Mouse (Mus musculus) ES-Bruce4 (cell line): Measurements from ENCODE around the gene Apba1.

Experiments used
- CTCF ChIP-seq: IDR thresholded peaks from one replicate; pipeline ENCODE4 v1.8.1; 2011; ENCODE audit warnings: low read depth, low read length
- EP300 ChIP-seq: IDR thresholded peaks from 2 replicates; pipeline ENCODE4 v1.6.1; 2011; ENCODE audit warnings: low read depth, low read length; ENCODE audit not compliant: insufficient read depth
- POLR2A ChIP-seq: IDR thresholded peaks from one replicate; pipeline ENCODE4 v1.8.1; 2011; ENCODE audit warnings: low read length; ENCODE audit not compliant: insufficient read depth

- TF ChIP-seq POLR2A (no peak), CTCF (no peak), EP300 (no peak)
These were observed 12.1 kb downstream of the Apba1 start for GRCm38 (mm10) chr19:23770494-23771423.
